Mouse (Mus musculus): Measurements from ENCODE around the gene Cdc6.
A peak's percentile ranks its signal among the peaks of the same experiment; 100 is the strongest.
"Not testable (repeated sequence)": the region's sequence is repeated elsewhere in the genome, so short reads cannot be mapped to it uniquely, and the experiment has no call there.

Gene Cdc6

DNA sequence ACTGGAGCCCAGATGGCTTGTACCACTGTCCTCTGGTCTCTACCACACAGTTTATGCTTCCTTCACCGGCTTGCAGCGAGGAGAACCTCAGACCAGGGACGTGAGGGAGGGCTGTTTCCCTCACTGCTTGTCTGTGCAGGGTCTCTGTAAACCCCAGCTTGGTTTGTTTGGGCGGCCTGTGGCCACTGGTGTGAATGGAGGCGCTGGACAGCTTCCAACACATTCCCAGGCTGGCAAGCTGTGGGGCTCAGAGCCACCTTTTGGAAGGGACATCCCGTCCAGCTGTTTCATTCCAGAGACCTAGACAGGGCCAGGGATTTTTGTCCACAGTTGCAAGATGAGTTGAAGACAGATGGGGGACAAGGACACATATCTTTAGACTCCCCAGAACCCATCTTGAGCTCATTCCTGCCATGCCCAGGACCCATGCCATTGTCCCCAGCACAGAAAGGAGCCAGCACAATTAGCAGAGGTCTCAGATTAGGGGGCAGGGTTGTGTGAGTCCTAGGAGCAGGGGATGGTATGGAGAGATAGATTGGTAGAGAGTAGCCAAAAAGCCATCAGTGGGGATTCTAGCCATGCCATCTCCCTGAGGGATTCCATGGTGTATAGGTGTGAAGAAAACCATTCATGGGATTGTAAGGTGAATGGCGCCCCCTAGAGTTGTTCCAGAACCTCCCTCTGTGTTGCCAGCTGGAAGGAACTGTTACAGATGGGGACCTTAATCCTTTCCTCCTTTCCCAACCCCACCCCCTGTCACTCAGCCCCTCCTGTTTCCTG is 24.1 kb downstream of the Cdc6 start:
- peak; percentile 32 for DNase-seq (ENCODE audit: low spot score)

- no peak for DNase-seq (ENCODE audit: low spot score)
Observed at GRCm38 (mm10) chr11:98932293-98933091, 24.9 kb downstream of the Cdc6 start.

DNA sequence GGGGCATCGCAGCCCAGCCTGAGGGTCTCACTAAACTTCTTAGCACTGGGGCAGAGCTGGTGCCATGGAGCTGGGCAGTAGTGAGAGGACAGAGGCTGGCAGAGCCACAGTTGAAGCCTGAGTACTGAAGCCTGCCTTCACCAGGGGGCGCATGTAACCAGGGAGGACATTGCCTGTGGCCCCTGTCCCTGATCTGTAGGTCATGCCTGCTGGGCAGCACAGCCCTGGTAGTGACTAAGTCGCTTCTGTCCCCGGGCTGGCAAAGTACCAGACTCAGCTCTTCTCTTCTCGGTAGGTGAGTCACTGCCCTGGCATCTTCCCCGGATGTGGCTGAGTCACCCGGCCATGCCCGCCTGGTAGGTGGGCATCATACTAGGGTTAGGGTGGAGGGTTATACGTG is 25.6 kb downstream of the Cdc6 start:
- DNase-seq (ENCODE audit: low spot score): peak; percentile 67

- DNase-seq (ENCODE audit: low spot score): not testable (repeated sequence)
Observed at GRCm38 (mm10) chr11:98933847-98934246, 26.2 kb downstream of the Cdc6 start.

DNA sequence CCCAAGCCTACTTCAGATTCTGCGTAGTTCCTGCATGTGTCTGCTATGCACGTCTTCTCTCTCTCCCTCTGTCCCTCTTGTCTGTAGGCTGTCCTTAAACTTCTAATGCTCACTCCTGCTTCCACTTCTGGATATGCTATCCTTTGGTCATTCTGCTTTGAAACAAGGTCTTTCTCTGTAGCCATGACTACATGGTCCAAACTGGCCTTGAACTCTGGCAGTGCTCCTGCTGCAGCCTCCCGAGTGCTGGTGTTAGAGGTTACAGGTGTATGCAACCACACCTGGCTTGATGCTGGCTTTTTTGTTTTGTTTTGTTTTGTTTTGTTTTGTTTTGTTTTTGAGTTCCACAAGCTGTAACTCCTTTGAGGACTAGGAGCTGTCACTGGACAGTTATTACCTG is 26.8 kb downstream of the Cdc6 start:
- DNase-seq (ENCODE audit: low spot score): no peak

- no peak for DNase-seq (ENCODE audit: low spot score)
Observed at GRCm38 (mm10) chr11:98935123-98935522, 27.5 kb downstream of the Cdc6 start.

GRCm38 (mm10) chr11:98936170-98936569 is 28.6 kb downstream of the Cdc6 start:
- peak; percentile 63 for DNase-seq (ENCODE audit: low spot score)

DNA sequence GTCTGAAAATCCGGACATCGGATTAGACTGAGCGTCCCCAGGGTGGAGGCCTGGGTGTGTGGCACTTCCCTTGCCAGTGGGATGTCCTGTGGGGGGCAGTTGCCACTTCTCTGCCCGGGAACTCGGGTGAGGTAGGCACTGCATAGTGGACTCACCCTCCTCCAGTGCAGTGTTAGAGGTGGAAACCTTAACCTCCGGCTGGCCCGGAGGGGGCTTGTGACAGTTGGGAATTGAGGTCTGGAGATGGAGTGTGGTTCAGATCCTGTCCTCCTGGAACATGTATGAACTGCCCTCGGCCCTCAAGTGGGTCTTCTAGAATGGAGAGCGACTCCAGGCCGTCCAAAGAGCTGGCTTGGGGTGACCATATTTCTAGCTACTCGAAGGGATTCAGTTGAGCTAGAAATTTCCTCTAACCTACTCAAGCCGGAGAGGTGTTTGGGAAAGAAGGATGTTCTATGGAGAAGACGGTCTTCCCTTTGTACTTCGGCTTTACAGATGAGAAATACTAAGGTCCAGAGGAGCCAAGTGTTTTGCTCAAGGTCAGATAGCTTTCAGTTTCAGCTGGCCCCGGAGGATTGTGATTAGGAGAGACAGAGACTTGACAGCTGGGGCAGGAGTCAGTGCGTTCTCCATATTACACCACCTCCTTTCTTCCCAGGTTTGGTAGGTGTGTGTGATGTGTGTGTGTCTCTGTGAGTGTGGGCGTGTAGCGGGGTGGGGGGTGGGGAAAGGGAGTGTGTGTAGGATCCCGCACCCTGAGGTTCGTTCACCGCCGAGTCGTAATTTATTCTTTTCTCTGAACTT is 29.2 kb downstream of the Cdc6 start:
- peak; percentile 20 for DNase-seq (ENCODE audit: low spot score)

- peak; percentile 88 for DNase-seq (ENCODE audit: low spot score)
Observed at GRCm38 (mm10) chr11:98937410-98937913, 29.9 kb downstream of the Cdc6 start.

DNA sequence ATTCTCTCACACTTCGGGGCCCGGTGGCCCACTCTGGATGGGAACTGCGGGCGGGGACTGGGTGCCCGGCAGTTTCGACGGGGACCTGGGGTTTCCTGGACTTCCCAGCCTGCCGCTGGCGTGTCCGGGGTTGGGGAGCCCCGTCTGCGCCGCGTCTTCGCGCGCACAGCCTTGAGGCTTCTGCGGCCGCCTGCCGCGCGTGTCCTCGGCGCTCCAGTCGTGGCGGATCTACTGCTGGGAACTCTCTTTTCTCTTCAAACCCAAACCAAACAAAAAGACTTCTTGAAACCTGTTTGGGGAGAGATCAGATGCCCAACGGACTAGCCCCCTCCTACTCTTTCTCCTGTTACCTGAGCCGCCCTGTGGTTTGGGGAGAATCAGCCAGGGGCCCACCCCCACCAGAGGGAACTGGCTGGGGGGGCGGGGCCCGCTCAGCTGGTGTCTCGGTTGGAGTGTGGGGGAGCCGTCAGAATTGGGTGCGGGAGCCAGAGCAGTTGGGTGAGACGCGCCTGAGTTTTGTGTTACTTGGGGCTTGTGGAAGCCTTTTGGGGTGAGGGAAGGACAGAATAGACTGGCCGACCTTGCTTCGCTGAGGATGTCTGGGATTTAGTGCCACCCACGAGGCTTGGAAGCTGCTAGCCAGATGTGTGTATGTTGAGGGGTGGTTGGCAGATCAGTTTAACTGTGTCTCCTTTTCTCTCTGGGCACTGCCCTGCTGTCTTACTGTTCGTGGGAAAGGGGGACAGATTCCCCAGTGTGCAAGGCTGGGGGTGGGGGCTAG is 30.5 kb downstream of the Cdc6 start:
- peak; percentile 68 for DNase-seq (ENCODE audit: low spot score)

DNA sequence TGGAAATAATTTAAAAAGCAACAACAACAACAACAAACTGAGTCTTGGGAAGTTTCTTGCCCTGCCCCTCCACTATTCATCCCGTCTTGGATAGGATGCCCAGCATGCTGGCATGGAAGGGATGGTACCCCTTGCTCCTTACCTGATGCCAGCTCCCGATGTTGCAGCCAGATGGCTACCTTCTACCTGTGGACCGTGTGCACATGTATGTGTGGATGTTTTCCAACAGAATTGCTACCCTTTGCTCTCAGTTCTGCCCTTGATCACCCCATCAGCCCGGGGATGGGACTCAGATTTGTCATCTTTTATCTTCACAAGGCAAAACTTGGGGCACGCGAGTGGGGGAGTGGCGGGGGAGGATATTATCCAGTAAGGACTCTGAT is 31.1 kb downstream of the Cdc6 start:
- DNase-seq (ENCODE audit: low spot score): no peak

- DNase-seq (ENCODE audit: low spot score): no peak
Observed at GRCm38 (mm10) chr11:98939084-98939952, 31.7 kb downstream of the Cdc6 start.

DNA sequence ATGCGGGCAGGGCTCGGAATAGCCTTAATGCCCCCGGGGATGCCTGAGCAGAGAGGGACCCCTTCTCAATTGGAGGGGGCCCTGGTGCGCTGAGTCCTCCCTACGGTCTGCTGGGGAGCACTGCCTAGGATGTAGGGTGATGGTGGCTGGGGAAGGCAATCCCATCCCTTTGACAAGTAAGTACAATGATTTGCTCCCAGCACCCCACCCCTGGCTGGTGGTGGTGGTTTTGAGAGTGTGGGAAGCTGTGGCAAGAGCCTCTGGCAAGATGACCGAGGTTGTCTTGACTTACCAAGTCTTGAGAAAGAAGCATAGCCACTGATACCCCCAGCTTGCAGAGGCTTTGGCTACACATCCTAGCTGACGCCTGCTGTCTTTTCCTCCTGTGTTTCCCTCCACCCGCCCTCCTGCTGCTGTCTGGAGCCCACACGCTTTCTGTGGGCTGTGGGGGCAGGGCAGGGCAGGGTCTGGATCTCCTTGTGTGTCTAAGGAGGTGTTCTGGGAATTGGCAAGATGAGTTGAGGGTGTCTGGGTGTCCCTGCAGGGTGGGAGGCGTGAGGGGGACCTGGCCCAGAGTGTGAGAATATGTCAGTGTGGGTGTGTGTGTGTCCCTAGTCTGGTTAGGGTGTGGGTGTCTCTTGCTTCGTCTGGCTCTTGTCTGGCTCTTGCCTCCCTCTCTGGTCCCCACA is 32.5 kb downstream of the Cdc6 start:
- peak; percentile 11 for DNase-seq (ENCODE audit: low spot score)

DNA sequence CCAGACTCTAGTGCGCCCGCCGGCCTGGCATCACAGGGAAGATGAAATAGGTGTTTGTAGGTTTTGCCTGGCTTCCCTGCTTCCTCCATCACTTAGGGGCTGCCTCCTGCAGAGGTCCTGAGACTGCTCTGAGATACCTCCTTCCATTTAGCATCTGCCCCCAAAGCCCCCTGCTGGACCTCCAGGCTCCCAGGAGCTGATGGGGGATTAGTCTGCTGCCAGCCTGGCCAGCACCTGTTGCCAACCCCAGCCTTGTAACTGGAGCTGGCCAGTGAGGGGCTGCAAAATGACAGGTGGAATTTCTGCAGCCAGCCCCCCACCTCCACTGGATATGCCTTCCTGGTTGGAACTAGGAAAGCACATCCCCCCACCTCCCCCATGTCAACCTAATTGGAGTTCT is 33.2 kb downstream of the Cdc6 start:
- DNase-seq (ENCODE audit: low spot score): no peak

GRCm38 (mm10) chr11:98941341-98941825 is 33.8 kb downstream of the Cdc6 start:
- no peak for DNase-seq (ENCODE audit: low spot score)

GRCm38 (mm10) chr11:98941826-98942550 is 34.4 kb downstream of the Cdc6 start:
- peak; percentile 66 for DNase-seq (ENCODE audit: low spot score)

GRCm38 (mm10) chr11:98942555-98942922 is 34.9 kb downstream of the Cdc6 start:
- no peak for DNase-seq (ENCODE audit: low spot score)

DNA sequence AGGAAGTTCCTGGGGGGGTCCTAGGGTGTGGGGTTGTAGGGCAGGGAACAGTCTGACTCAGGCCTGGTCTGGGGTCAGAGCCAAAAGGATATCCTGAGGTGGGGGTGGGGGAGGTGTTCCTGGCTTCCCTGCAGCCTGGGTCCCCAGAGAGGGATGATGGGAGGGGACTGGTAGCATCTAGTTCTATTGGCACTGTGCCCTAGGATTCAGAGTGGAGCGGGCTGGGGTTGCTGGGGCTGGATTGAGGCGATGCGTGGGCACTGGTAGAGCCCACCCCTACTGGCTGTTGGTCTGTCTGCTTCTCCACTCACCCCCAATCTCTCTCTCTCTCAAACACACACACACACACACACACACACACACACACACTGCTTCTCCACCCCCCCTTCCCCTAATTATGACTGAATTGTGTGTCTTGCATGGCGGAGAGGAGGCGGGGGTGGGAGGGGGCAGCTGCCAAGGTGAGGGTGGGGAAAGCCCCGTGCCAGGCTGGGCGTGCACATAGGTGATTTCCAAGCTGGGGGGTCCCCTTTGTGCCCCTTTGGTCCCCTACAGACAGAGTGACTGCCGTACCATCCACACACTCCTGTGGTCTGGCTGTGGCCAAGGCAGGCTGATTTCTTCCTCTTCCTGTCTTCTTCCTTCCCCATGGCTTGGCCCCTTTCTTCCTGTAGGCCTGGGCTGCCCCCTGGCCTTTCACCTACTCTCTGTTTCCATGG is 35.5 kb downstream of the Cdc6 start:
- peak; percentile 22 for DNase-seq (ENCODE audit: low spot score)

Measured in ovary, postnatal 36 days (tissue).